Mouse (Mus musculus) bone marrow macrophage, adult 2 months (primary cell): ENCODE data around the gene Zbtb8a.

Experiments used
- CTCF ChIP-seq: IDR thresholded peaks from 2 replicates; pipeline ENCODE4 v1.5.1; 2012; ENCODE audit warnings: low read depth, mild to moderate bottlenecking, low read length, moderate library complexity
- POLR2A ChIP-seq: IDR thresholded peaks from 2 replicates; pipeline ENCODE4 v1.6.1; 2012; ENCODE audit warnings: mild to moderate bottlenecking, low read depth, low read length, borderline replicate concordance

GRCm38 (mm10) chr4:129354236-129354635 is 23.7 kb downstream of the Zbtb8a start:
- no peak for TF ChIP-seq CTCF
- TF ChIP-seq POLR2A = no peak
